Mouse (Mus musculus) retina, embryonic 14.5 days (tissue): Measurements from ENCODE around the gene Siah3.
"Not testable (repeated sequence)": the region's sequence is repeated elsewhere in the genome, so short reads cannot be mapped to it uniquely, and the experiment has no call there.

Experiments
- DNase-seq: peaks from one replicate; pipeline ENCODE4 v3.0.0-alpha.2; 2015; ENCODE audit warnings: low spot score

Siah3 gene

DNA sequence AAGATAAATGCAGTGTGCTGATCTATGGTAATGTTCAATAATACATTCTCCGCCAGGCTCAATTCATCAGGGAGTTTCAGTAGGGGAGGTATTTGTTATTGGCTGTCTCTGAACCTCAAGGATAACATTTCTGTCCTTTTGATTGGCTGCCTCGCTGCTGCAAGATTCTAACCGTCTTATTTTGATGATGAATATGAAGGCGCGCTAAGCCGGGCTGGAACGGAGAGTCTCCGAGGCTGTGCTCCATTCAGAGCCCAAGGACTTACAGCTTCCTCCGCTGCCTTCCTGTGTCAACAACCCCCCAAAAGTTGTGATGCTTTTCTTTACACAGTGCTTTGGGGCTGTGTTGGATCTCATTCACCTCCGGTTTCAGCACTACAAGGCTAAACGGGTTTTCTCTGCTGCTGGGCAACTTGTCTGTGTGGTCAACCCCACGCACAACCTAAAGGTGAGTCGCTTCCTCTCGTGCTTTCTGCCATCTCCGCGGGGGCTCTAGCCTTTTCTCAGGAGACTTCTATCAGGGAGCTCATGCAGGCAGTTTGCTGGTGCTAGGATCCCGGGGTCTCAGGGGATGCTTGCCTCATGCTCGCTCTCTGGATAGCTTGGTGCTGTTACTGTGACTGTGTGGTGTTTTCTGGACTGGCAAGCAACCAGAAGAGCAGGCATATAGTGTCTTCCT is at the start of gene Siah3:
Gene Siah3, plus strand, starts transcription at position 240 of the 679 bp plus-strand sequence.
- DNase-seq = peak; percentile 54

DNA sequence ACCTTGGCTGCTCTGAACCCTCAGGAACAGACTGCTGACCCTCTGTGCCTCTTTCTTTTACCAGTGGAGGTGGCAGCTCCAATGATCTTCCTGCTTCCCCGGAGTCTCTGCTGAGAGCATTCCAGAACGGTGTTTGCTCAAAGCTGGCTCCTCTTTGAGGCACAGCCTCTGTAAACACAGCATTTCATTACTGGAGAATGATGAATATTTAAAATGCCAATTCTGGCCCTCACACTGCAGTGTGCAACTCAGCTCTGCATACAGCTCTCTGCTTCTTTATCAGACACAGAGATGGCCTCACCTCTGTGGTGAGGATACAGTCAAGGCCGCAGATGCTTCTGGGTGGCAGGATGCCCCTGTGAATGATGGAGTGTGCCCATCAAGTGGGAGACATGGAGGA is 46.0 kb upstream of the Siah3 start:
- no peak for DNase-seq

DNA sequence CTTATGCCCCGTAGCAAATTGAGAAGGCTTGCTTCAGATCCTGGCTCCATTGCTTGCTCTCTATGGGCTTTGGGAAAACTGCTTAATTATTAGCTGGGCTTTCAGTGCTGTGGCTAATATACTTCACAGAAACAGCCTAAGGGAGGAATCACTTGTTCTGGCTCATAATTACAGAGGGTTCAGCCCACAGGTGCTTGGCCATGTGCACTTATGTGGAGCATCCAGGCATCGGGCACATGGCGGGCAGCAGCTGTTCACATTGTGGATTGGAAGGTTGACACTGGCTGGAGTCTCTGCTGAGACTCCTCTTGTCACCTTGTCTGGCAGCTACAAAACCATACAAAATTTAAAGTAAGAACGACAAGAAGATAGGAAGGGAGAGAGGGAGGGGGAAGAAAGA is 45.4 kb upstream of the Siah3 start:
- no peak for DNase-seq

DNA sequence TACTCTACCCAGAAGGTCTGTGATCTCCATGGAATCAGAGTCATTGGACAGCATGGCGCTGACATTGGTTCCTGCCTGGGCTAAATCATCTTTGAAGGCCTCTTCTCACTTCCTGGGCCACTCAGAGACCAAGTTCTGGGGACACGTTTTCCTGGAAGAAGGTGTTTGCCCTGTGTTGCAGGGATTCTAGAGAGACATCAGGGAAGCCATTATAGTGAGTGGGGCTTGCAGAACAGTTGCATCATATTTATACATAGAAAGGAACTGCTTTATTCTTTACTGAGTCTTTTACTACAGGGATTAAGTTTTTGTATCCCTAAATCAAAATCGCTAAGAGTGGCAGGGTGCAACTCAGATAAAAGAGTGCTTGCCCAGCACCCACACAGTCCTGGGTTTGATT is 37.1 kb upstream of the Siah3 start:
- DNase-seq = no peak

DNA sequence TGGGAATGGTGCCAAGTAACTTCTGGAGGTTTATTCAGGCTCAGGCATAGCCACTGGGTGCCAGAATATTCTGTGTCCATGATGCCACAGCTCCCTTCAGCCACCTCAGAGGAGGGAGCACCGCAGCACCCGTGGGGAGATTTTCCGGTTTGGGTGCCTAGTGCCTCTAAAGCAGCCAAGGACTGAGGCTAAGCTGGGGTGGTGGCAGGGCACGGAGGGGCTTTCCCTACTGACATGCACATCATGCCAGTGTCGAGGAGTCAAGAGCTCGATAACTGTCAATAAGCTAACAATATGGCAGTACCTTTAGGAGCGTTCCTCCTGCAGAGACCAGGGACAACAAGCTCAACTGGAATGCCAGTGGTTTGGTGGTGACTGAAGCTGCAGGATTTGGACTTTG is 35.9 kb upstream of the Siah3 start:
- DNase-seq = no peak

DNA sequence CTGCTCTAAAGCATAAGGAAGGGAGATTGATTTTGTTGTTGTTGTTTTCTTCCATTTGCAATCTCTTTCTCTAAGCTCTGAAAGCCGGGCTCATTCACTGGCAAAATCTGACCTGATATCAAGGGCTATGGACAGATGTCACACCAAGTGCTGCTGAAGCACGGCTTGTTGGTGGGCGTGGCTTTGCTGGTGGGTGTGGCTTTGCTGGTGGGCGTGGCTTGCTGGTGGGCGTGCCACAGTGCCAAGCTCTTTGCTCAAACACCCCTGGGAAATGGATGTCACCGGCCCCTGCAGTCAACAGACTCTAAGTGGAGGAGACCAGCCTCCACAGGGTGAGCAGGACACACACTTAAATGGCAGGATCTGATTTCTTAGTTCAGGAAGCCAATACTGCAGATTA is 35.0 kb upstream of the Siah3 start:
- no peak for DNase-seq

DNA sequence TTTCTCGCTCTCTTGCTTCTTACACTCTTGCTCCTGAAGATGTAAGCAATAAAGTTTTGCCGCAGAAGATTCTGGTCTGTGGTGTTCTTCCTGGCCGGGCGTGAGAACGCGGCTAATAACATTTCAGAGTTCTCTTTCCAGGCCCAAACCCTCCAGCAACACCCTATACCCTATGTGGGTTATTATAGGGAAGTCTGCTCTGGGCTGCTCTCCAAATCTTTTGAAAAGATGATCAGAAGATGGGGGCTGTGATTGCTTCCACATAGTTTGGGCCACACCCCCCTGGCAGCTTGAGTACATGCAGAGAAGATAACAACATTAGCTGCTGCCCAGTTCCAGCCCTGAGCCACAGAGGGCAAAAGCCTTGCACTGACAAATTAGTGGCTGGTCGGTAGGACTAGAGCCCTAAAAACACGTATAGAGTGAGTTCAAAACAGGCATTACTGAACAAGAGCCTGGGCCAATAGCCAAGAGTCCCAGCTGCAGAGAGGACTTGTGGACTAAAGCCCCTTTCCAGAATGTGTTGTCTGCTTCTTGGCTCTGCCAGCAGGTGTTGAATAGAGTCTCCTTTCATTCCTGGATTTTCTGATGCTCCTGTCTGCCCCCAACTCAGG is 24.5 kb upstream of the Siah3 start:
- DNase-seq = no peak

DNA sequence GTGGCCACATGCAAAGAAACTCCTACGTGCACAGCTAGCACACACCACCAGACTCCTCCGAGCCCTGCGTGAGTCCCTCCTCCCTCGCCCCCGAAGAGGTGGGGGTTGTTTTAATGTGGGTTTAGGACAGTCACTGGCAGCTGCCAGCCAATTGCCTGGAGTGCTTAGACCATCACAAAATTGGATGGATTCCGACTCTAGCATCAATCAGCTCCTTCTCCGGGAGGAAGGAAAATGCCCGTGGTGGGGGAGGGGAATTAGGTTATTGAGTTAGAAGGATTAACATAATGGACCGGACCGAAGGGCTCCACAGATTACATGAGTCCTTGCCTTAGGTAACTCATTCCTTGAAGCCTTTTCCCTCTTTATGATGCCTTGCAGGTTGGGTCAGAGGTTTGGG is 22.9 kb upstream of the Siah3 start:
- no peak for DNase-seq

DNA sequence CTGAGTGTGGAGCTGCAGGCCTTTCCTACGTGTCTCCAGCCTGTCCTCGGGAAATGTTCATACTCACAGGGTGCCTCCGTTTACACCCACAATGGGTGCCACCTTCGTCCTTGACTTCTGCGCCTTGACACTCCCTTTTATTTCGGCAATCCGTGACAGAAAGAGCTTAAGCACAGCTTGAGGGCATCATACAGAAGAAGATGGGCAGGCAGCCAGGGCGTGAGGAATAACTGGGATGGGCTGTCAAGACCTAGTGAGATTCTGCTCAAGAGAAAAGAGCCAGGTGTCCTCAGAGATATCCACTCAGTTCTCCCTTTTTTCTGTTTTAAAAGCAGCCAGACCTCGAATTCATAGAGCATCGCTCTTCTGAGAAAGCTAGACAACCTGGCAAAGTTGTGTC is 21.2 kb upstream of the Siah3 start:
- DNase-seq = no peak

DNA sequence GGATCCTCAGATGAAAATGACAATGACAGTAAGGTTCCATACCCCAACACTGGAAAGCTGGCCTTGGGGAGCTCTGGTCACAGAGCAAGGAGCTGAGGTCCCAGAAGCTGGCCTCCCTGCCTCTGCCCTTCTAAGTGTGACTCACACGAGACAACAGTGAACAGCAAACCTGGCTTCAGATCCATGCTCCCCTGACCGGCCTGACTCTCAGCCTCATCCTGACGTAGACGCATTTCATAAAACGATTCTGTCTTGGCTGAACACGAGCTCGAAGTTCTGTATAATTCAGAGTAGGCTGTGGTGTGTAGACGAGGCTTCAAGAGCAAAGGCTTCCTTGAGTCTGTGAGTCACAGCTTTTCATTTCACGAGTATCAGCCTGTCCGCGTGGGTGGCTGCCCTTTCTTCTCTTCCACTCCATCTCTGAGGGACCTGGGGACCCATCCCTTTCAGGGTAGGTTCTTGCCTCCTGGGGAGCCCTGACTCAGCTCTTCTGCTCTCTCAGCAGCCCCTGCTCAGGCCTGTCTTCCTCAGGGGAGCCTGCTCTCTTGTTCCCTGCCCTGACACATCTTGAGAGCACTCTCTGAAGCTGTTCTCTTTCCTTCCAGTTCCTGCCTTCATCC is 11.2 kb upstream of the Siah3 start:
- DNase-seq = no peak

DNA sequence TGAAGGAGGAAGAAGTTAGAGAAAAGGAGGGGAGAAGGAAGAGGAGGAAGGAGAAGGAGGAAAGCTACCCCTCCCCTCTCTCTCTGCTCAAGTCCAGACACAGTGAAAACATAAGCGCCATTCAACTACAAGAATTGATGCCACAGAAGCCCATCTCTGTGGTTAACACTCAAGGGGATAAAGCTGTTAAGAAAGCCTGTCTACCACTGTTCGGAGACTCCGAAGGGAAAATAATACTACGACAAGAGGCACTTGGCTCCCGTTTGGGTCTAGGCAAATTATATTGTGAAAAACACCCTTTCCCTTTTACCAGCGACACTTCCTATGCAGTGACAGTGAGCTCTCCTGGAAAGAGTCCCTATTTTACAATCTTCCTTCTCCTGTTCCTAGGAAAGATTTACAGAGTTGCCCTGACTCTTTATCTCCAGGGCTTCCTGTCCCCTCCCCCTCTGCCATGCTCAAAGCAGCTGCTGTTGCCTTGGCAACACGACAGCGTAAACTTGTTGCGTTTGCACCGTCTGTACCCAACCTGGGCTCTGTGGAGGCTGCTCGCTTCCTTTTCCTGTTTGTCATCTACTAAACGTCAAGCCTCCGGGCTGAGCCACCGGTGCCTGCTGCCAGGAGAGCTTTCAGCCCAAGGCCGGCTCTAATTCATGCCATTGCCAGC is 10.4 kb upstream of the Siah3 start:
- DNase-seq = peak; percentile 76

DNA sequence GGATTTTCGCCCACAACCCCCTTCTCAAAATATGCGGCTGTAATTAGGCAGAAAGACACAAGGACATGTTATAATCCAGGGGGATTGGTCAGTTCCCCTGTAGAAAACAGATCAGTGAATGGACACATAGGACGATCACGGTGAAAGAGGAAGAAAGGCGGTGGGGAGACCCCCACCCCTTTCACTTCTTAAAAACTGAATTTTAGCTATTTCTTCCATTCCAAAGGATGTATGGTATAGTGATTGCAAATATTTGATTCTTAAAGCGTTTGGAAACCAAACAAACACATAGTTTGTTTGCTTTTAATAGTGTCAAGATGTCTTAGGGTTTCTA is 9.9 kb upstream of the Siah3 start:
- no peak for DNase-seq

DNA sequence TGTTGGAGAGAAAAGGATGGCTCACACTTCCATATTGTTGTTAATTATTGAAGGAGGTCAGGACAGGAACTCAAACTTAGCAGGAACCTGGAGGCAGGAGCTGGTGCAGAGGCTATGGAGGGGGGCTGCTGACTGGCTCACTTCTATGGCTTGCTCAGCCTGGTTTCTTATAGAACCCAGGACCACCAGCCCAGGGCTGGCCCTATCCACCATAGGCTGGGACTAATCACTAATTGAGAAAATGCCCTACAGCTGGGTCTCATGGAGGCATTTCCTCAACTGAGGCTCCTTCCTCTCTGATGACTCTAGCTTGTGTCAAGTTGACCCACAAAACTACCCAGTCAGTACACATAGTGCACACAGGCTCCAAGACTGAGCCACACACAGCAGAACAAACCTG is 9.5 kb upstream of the Siah3 start:
- DNase-seq = not testable (repeated sequence)

DNA sequence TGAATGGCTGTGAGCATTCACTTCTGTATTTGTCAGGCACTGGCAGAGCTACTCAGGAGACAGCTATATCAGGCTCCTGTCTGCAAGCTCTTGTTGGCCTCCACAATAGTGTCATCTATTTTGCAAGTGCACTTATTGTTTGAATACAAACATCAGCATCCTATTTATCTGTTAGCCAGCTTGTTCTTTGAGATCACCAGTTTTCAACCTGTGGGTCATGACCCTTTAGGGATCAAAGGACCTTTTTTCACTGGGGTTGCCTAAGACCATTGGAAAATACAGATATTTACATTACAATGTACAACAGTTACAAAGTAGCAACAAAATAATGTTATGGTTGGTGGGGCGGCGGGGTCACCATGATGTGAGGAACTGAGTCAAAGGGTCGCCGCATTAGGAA is 1.9 kb upstream of the Siah3 start:
- DNase-seq = no peak

DNA sequence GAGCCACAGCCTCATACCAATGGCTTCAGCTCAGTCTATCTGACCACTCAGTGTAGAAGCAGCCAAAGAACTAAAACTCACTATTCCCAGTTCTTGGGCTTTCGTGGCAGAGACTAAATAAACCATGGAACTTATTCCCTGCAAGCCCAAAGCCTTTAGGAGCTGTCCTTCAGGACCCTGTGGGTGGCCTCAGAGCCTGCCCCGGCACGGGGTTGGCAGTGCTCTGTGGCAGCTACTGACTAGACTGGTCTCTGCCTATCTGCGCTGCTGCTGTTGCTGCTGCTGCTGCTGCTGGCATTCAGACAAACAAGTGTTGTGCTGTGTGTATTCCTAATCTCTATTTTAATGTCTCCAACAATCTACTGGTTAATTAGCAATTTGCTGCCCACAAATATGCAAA is 1.1 kb upstream of the Siah3 start:
- DNase-seq = peak; percentile 50

DNA sequence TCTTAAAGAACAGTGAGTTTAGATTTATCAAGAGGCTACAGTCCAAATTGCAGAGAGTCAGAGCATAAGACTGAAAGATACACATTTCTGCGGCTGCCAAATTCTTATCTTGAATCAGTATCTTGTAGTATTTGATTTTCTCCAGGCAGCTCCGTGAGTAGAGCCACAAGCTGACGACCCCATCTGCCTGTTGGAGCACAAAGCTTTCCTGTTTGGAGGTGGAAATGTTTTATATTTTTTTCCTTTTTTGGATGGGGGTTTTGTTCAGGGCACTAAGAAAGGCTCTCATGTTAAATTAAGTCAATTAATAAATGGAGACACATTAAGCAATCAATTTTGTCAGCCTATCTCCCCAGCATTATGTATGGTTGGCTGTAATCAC is 430 bp upstream of the Siah3 start:
- no peak for DNase-seq

DNA sequence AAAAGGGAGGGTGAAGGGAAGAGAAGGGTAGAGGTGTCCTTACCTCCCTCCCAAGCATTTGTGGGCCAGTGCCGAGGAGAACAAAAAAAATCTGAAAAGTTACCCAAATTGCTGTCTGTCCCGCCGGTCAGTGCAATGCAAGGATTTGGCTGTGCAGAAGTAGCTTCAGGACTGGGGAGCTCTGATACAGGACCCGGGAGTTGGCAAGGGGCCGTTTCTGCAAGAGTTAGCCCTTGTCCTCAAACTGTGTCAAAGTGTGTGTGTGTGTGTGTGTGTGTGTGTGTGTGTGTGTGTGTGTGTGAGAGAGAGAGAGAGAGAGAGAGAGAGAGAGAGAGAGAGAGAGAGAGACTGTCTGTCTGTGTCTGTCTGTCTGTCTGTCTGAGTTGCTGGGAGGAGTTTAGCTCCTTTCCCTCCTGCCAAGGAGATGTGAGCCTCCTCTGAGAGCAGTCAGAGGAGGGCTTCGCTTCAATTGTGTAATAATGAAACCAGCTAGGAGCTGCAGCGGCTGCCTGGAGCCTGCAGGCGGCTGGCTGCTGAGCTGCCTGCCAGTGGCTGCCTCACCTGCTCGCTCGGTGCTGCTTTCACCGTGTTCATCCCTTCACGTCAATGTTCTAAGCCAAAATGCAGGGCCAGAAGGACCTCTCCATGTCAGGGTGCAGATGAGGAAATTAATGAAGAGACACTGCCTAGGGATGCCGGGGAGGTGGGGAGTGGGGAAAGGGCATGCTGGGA is 873 bp downstream of the Siah3 start:
- peak; percentile 68 for DNase-seq

DNA sequence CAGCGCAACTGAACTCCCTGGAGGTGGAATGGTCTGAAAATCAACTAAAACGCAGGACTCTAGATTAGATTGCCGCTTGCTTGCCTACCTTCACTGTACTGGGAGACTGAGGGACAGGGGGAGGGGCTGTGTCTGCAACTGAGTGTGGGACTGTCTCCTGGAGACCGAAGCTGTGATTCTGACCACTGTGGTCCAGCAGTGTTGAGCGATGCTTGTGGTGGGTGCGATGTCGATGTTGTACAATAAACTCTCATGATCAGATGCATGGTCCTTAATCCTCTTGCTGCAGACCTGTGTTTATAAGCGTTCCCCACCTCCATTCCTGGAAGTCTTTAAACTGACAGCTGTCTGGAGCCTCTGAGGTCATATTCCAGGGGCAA is 1.4 kb downstream of the Siah3 start:
- DNase-seq = peak; percentile 41

DNA sequence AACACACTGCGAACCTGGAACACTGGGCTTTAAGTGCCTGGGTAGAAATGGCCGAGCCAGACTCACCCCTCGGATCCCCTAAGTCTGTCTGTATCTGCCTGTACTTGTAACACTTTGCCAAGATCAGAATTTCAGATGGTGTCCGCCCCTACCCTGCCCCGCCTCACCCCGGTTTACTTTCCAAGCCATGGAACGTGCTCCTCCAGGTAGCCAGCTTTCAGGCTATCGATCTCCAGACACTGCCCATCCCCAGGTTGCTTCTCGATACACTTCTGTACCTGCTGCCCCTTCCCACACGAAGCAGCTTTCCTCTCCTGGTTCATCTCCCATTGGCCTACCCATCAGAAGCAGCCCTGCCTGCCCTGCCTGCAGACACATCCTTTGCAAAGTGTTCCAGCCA is 3.6 kb downstream of the Siah3 start:
- no peak for DNase-seq

DNA sequence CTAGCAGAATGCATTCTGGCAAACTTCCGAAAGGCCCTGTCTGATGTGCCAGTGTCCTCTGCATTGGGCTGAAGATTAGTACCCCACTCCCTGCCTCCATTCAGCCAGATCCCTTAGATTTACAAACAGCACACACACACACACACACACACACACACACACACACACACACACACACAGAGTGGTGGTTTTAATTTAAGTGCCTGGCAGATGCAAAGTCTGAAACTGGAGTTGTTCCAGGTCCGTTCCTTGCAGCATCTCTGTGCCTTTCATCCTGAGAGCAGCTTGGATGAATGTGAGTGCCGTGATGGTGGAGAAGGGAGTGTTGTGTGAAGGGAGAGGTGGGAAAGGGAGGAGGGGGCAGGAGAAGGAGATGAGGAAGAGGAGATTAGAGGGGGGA is 4.2 kb downstream of the Siah3 start:
- DNase-seq = no peak

DNA sequence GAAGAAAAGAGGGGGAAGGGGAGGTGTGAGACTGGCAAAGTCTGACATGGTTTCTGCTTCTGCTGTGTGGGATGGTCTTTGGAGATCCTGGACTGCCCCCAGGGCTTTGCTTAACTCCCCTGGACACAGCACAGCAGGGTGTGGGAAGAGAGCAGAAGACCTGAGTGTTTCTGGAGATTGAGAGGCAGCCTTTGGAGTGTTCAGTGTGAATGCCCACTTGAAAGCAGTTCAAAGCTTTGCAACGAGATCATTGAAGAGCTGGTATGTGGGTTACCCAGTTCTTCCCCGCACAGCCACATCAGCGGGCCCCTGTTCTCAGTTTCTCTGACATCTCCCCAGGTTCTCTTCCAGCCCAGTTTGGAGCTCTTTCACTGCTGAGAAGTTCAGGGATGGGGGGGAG is 4.7 kb downstream of the Siah3 start:
- no peak for DNase-seq

DNA sequence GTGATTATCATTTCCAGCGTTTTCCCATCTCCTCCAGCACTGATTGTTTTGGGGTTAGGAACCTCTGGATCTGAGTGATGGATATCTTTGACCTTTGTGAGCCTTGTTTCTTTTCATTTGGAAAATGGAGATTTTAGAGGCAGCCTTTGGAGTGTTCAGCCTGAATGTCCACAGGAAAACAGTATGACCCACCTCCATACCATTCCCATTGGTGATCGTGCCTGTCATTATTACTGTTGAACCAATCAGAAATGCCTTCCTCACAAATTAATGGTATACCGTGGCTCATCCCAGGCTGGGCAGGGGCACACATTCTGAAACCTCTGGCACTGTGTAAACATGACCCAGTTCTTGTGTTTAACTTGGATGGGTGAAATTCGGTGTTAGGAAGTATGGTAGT is 6.0 kb downstream of the Siah3 start:
- DNase-seq = no peak

DNA sequence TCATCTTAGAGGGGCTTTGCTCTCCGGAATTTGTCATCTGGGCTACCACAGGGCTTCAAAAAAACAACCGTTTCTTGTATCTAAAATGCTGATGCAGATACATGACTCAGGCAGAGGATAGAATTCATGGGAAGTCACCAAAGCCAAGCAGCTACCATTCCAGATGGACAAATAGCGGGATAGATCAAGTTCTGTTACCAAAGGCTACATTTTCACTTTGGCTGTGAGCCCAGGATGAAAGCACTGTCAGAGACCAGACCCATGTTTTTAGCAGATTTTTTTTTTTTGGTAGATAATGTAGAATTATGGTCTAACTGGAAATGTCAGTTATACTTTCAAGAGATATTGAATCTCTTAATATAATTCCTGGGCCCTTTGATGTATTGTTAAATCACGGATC is 7.4 kb downstream of the Siah3 start:
- DNase-seq = no peak
